Mouse (Mus musculus) testis, adult 2 months (tissue): ENCODE results near the gene Olfr776.

Experiments used
- CTCF ChIP-seq: fragments of 200-500 bp; IDR thresholded peaks from 2 replicates; pipeline ENCODE4 v1.5.1; 2012; ENCODE audit warnings: low read depth, mild to moderate bottlenecking, inconsistent platforms, low read length, moderate library complexity; ENCODE audit not compliant: control insufficient read depth, insufficient read depth, insufficient replicate concordance
- POLR2A ChIP-seq: fragments of 200-500 bp; IDR thresholded peaks from 2 replicates; pipeline ENCODE4 v1.6.1; 2012; ENCODE audit warnings: low read depth, mild to moderate bottlenecking, inconsistent platforms, low read length, moderate library complexity; ENCODE audit not compliant: control insufficient read depth

GRCm38 (mm10) chr10:129230737-129231136 is 28.2 kb upstream of the Olfr776 start:
- TF ChIP-seq CTCF (no peak), POLR2A (no peak)
